Mouse (Mus musculus) yolk sac, embryonic 10.5 days (tissue): Measurements from ENCODE around the gene Ang4.
"Not testable (repeated sequence)": the region's sequence is repeated elsewhere in the genome, so short reads cannot be mapped to it uniquely, and the experiment has no call there.

Source experiments
- DNase-seq: peaks from one replicate; pipeline ENCODE4 v3.0.0-alpha.2; 2017; ENCODE audit warnings: low spot score

Ang4 gene

GRCm38 (mm10) chr14:51773490-51773889 lies at the start of gene Ang4:
Gene Ang4 (minus strand): TSS chr14:51773590.
- DNase-seq: no peak

- no peak for DNase-seq
These were observed 26.4 kb upstream of the Ang4 start, which contains the start of gene AY358078 for GRCm38 (mm10) chr14:51799746-51800145. Gene AY358078 (plus strand): TSS chr14:51800046.

DNA sequence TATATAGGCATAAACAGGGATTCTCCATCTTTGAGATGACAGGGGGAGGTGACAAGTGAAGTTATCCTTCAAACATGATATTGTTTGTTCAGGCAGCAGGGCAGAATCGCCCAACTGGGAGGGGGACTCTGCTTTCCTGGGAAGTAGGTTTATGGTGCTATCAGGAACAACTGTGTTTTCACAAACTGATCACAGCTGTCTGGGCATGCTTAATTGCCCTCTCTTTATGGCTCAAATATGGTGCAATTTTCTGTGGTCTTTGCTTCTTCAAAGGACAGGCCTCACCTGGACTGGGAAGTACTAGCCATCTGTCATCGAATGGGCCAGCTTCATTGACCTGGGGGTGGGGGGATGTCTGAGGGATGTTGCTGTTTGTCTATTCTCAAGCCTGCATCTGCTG lies 20.7 kb upstream of the Ang4 start:
- no peak for DNase-seq

- DNase-seq: no peak
These were observed 15.8 kb upstream of the Ang4 start for GRCm38 (mm10) chr14:51789196-51789595.

DNA sequence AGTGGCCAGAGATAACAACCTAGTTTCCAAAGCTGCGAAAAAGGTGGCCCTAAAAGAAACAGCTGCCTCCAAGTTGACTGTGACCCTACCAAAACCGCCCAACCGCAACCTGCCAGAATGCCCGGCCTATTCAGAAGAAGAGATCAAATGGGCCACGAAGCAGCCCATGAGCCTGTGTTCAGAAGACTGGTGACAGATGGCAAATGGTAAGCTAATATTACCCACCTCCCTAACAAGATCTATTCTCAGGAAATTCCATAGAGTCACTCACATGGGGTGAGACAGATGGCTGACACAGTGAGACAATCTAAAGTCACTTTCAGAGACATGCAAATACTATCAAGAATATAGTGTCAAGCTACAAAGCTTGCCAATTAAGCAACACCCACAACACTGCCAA lies 13.7 kb upstream of the Ang4 start:
- DNase-seq: no peak

GRCm38 (mm10) chr14:51786335-51786734 lies 12.9 kb upstream of the Ang4 start:
- no peak for DNase-seq

DNA sequence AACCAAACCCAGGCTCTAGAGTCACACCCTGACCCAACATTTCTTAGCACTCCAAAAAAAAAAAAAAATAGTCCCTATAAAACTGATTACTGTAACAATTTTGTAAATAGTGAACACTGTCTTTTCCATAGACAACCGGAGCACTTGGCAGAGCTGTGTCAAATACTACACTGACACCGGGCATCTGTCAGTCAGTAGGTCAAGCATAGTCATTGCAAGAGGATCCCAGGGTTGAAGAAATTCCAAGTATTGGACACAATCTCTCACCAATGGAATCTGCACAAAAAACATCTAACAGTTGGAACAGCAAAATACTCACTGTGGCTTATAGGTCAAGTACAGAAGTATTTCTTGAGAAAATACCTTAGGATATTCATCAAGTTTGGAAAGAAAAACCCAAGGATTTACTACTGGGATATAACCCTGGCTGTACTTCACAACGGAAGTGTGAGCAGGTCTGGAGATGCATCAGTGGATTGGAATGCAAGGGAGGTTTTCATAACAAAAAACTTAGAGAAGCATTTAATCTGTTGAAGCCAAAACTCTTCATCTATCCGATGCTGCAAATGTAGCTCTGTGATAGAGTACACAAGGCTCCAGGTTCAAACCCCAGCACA lies 5.6 kb upstream of the Ang4 start:
- DNase-seq: no peak

- no peak for DNase-seq
These were observed 4.4 kb upstream of the Ang4 start for GRCm38 (mm10) chr14:51777791-51778190.

DNA sequence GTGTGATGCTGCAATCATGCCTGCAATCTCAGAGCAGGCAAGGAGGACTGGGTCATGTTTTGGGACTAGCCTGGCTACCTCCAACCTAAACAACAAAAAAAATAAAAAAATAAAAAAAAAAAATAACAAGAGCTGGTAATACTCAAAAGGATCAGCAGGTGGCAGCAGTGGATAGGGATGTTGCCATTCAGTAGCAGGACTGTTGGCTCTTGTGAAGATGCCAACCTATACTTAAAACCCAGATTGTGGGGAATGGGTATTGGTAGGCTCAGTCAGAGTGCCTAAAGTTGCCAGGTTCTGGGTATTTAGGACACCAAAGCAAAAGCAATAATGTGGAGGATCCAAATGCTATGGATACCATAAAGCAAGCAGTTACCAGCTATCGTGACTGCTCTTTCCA lies 2.0 kb downstream of the Ang4 start:
- not testable (repeated sequence) for DNase-seq

- no peak for DNase-seq
These were observed 17.4 kb downstream of the Ang4 start for GRCm38 (mm10) chr14:51755944-51756343.

DNA sequence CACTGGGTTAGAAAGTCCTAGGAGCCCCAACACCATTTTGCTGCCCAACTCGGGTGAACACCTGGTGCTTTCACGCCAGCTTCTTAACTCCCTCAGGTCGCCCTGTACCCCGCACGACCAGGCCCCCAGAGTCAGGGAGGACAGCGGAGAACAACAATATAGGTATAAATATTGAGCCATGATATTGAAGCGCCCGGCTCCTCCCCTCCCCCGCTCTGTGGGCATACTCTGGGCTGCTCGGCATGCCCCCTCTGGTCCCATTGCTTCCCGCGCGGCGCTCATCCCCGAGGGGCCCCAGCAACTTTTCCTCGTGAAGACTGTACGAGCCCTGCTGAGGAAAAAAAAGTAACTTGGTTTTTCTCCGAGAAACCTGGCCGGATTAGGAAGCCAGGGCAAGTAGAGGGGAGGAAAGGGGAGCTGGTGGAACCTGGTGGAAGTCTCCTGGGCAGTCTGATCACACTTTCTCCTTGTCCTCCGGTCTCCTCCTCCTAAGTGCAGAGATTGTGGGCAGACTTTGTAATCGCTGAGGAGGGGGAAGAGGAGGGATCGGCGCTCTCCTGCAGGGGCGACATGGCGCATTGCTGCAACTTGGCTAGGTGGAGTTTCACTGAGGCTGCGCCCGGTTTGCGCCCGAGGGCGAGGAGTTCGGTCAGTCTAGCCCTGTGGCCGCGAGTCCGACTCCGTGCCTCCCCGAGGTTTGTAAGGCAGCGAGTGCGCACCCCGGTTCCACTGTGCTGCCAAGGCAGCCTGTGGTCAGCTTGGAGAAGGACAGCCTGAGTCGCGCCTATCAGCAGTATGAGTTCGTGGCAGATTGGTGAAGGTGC lies 32.8 kb downstream of the Ang4 start:
- DNase-seq: no peak

DNA sequence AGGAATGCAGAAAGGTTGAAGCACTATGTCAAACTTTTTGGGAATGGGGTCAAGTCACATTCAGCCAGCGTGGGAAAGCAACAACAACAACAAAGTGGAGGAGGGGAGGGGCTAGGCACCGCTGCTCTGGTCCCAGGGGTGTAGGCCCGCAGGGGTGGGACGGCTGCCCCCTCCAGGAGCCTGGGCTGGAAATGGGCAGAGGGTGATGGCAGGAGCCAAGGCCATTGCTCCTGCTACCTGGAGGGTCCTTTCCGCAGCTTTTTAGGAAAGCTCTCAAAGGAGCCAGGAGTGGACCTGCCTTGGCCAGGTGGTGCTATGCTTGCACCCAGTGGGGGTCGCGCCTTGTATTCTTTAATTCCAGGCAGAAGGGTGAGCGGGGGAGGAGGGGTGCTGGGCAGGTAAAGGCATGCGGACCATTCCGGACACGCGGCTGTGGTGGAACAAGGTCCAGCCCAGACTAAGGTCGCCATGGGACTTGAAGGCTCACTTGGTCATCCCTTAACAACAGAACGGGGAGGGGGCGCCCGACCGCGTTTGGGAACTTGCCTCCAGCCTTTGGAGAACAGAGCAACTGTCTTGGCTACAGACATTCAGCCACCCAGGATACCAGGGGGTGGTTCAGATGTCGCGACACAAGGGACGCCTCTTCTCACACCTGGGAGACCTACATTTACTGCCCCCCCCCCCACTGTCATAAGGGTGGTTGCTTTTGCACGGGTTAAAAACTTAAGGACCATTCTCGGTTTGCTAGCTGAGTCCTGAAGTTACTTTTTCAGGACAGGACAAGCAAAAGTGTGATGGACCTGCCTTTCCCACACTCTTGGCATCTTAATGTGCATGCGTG lies 34.0 kb downstream of the Ang4 start:
- DNase-seq: no peak

- DNase-seq: no peak
These were observed 34.8 kb downstream of the Ang4 start for GRCm38 (mm10) chr14:51738411-51739149.

GRCm38 (mm10) chr14:51737967-51738366 lies 35.4 kb downstream of the Ang4 start:
- no peak for DNase-seq

DNA sequence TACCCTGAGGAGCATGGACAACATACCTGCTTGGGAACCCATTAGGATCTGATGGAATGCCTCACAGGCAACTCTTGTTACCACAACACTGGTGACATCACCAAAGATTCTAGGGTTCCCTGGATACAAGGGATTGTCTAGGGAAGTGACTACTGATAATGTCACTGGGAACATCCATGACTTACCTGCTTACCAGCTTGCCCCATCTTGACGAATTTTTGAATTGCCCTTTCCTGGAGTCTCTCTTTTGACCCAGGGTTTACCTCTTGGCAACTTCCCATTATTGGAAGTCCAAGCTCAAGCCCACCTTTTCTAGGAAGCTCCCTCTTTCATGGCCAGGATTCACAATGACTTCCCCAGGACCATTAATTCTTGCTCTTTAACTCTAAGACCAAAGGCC lies 56.3 kb downstream of the Ang4 start, which contains the start of gene Gm5800:
Gm5800 (minus strand) TSS at position 101 of the 400 bp plus-strand sequence.
- no peak for DNase-seq
